Mouse (Mus musculus) ES-Bruce4 (cell line): ENCODE measurements around the gene Trafd1. TPM values are rescaled to one million over a fixed set of nuclear protein-coding genes. Genes with fewer than 3 reads are reported as not detected.
"Not testable (repeated sequence)": the region's sequence is repeated elsewhere in the genome, so short reads cannot be mapped to it uniquely, and the experiment has no call there.

Experiments
- H3K27ac ChIP-seq: 2 replicates; pipeline ENCODE4 v1.5.1; 2012; ENCODE audit warnings: low read length, inconsistent platforms; ENCODE audit not compliant: insufficient read depth
- H3K27me3 ChIP-seq: 2 replicates; pipeline ENCODE4 v1.6.1; 2012; ENCODE audit warnings: mild to moderate bottlenecking, low read length, inconsistent platforms; ENCODE audit not compliant: control insufficient read depth, poor library complexity, insufficient read depth, severe bottlenecking
- H3K36me3 ChIP-seq: 2 replicates; pipeline ENCODE4 v1.6.1; 2012; ENCODE audit warnings: inconsistent platforms, mild to moderate bottlenecking, low read length, moderate library complexity; ENCODE audit not compliant: control insufficient read depth, poor library complexity, insufficient read depth, severe bottlenecking
- H3K4me1 ChIP-seq: one replicate; pipeline ENCODE4 v1.8.1; 2011; ENCODE audit warnings: low read length; ENCODE audit not compliant: control insufficient read depth, insufficient read depth
- H3K4me3 ChIP-seq: 2 replicates; pipeline ENCODE4 v1.5.1; 2011; ENCODE audit warnings: low read depth, mild to moderate bottlenecking, low read length
- H3K9ac ChIP-seq: 2 replicates; pipeline ENCODE4 v1.6.1; 2012; ENCODE audit warnings: low read depth, mild to moderate bottlenecking, inconsistent platforms; ENCODE audit not compliant: poor library complexity, severe bottlenecking
- H3K9me3 ChIP-seq: replicated peaks from 2 replicates; pipeline ENCODE4 v1.6.1; 2012; ENCODE audit warnings: mild to moderate bottlenecking, low read length, inconsistent platforms; ENCODE audit not compliant: control insufficient read depth, poor library complexity, insufficient read depth, severe bottlenecking
- CTCF ChIP-seq: IDR thresholded peaks from one replicate; pipeline ENCODE4 v1.8.1; 2011; ENCODE audit warnings: low read depth, low read length
- EP300 ChIP-seq: IDR thresholded peaks from 2 replicates; pipeline ENCODE4 v1.6.1; 2011; ENCODE audit warnings: low read depth, low read length; ENCODE audit not compliant: insufficient read depth
- POLR2A ChIP-seq: IDR thresholded peaks from one replicate; pipeline ENCODE4 v1.8.1; 2011; ENCODE audit warnings: low read length; ENCODE audit not compliant: insufficient read depth
- polyA plus RNA-seq: library from polyadenylated mRNA; stranded (reverse); fragments of >200 nt; gene quantifications from 2 replicates; pipeline ENCODE4 v1.2.4, GENCODE M21; 2011; ENCODE audit warnings: low read depth; ENCODE audit not compliant: missing spikeins, insufficient read depth, insufficient read length

The Trafd1 gene
- polyA plus RNA-seq, 1 experiment: 23.1 TPM

DNA sequence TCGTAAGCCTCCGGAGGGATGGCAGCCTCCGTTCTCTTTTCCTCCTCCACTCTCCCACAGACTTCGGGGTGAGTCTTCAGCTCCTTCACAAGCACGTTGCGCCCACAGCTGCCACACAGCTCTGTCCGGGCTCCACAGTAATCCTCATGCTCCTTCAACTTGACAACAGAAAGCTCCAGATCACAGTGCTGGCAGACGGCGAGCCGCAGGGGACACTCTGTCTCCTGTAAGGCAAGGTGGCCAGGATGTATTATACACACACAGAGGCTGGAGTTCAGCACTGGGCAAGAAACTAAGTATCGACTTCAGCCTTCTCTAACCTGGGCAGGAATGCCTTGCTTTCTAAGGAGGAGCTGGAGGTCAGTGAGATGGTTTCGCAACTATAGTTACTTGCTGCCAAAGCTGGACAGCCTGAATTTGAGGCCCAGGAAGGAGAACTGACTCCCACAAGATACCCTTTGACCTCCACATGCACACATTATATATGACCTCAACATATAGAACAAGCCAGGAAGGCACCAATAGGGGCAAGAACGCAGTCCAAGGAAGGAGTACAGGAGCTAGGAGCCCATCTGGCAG, 6.7 kb downstream of the Trafd1 start:
- 0 out of 2 replicates have a peak, but pooled peaks cover 3% of the 10 kb centered on the region for H3K36me3 ChIP-seq
- H3K27me3 ChIP-seq: no peaks in the 10 kb centered on the region
- no peak overlapping the region for H3K9ac ChIP-seq
- no peak for TF ChIP-seq EP300
- TF ChIP-seq CTCF: no peak
- no peak for TF ChIP-seq POLR2A
- no peaks in the 10 kb centered on the region for H3K9me3 ChIP-seq
- no peak overlapping the region for H3K4me3 ChIP-seq
- H3K4me1 ChIP-seq: no peaks in the 10 kb centered on the region
- H3K27ac ChIP-seq: no peak overlapping the region

GRCm38 (mm10) chr5:121376972-121377371, 8.5 kb downstream of the Trafd1 start:
- not testable (repeated sequence) for H3K9me3 ChIP-seq, H3K36me3 ChIP-seq, H3K4me1 ChIP-seq, H3K4me3 ChIP-seq, H3K27ac ChIP-seq, H3K9ac ChIP-seq, H3K27me3 ChIP-seq

DNA sequence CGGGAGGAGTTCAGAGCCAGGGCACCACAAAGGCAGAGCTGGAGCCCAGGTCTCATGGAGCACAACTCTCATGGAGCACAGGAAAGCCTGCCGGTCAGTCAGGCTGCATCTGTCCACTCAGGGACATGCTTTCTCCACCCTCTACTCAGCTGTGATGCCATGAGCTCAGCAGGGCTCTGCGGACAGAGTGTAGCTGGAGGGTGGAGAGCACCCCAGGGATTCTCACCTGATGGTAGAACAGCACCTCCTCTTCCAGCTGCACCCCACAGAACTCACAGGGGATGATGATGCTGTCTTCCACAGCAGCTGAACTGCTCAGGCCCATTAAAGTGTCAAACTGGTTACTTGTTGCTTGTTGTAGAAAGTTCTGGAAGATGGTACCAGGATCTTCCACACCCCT, 10.6 kb downstream of the Trafd1 start:
- no peaks in the 10 kb centered on the region for H3K4me1 ChIP-seq
- H3K9me3 ChIP-seq: no peaks in the 10 kb centered on the region
- no peak overlapping the region for H3K9ac ChIP-seq
- TF ChIP-seq CTCF (no peak), POLR2A (no peak), EP300 (no peak)
- no peaks in the 10 kb centered on the region for H3K27me3 ChIP-seq
- H3K4me3 ChIP-seq: no peak overlapping the region
- no peak overlapping the region for H3K27ac ChIP-seq
- H3K36me3 ChIP-seq: 0 out of 2 replicates have a peak, but pooled peaks cover 6% of the 10 kb centered on the region

GRCm38 (mm10) chr5:121371712-121372111, 13.7 kb downstream of the Trafd1 start:
- Histone ChIP-seq H3K4me3 (no peak overlapping the region), H3K36me3 (0 out of 2 replicates have a peak, but pooled peaks cover 6% of the 10 kb centered on the region), H3K27ac (no peak overlapping the region), H3K4me1 (no peaks in the 10 kb centered on the region), H3K9ac (no peak overlapping the region), H3K27me3 (no peaks in the 10 kb centered on the region), H3K9me3 (no peaks in the 10 kb centered on the region)
- TF ChIP-seq POLR2A (no peak), EP300 (no peak), CTCF (no peak)

GRCm38 (mm10) chr5:121367255-121367654, 18.2 kb downstream of the Trafd1 start:
- no peaks in the 10 kb centered on the region for H3K36me3 ChIP-seq
- H3K9ac ChIP-seq: no peak overlapping the region
- H3K9me3 ChIP-seq: no peaks in the 10 kb centered on the region
- H3K27me3 ChIP-seq: no peaks in the 10 kb centered on the region
- H3K4me1 ChIP-seq: no peaks in the 10 kb centered on the region
- no peak overlapping the region for H3K27ac ChIP-seq
- TF ChIP-seq CTCF: no peak
- no peak for TF ChIP-seq EP300
- no peak for TF ChIP-seq POLR2A
- no peak overlapping the region for H3K4me3 ChIP-seq

DNA sequence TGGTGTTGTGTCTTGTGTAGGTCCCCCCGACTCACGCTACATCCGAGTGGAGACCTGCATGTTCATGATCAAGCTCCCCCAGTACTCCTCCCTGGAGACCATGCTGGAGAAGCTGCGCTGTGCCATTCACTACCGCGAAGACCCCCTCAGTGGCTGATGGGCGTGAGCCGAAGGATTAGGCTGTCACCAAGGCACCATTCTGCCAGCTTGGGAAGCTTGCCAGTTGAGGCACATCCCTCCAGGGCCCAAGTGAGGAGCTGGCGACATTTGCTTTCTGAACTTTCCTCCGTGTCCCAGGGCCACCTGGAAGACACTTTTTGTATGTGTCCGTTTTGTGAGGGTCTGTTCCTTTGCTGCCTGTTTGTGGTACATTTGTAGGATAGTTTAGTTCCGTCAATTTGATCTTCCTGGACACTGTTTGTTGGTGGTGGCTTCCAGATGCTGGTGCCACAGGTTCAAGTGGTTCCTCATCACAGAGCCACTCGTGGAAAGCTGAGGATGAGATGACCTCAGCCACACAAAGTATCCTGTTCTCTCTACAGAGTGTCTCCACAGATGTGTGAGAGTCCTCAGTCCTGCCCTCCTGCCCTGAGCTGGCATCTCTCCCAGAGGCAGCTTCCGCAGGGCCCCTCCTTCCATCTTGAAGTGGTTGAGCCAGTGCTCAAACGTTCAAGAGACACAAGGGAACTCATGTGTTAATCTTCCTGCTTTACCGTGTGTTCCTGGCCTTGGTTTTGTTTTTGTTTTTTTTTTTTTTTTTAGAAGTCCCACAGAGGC, 18.8 kb downstream of the Trafd1 start:
- Histone ChIP-seq H3K36me3 (no peaks in the 10 kb centered on the region), H3K4me1 (no peaks in the 10 kb centered on the region), H3K9ac (no peak overlapping the region), H3K4me3 (no peak overlapping the region), H3K9me3 (no peaks in the 10 kb centered on the region), H3K27me3 (no peaks in the 10 kb centered on the region), H3K27ac (no peak overlapping the region)
- TF ChIP-seq EP300 (no peak), POLR2A (no peak), CTCF (no peak)
